Mouse (Mus musculus) cerebellum, adult 18-20 months (tissue): ENCODE results near the gene Fgfr2.

Experiments
- DNase-seq, 2 experiments: peaks; one replicate each; pipeline ENCODE4 v3.0.0; 2021

The Fgfr2 gene

GRCm38 (mm10) chr7:132654412-132654811 lies 468.7 kb downstream of the Fgfr2 start:
- DNase-seq = no peak

- DNase-seq = no peak
These were observed 476.6 kb downstream of the Fgfr2 start for GRCm38 (mm10) chr7:132646514-132646913.

GRCm38 (mm10) chr7:132644605-132645279 lies 478.4 kb downstream of the Fgfr2 start:
- DNase-seq = no peak

- DNase-seq = no peak
These were observed 481.5 kb downstream of the Fgfr2 start for GRCm38 (mm10) chr7:132641606-132642005.

GRCm38 (mm10) chr7:132640946-132641345 lies 482.2 kb downstream of the Fgfr2 start:
- peak; percentile 24 to 40 for DNase-seq

- peak; percentile 58 to 62 for DNase-seq
These were observed 484.6 kb downstream of the Fgfr2 start for GRCm38 (mm10) chr7:132638446-132639087.

GRCm38 (mm10) chr7:132637292-132637691 lies 485.9 kb downstream of the Fgfr2 start:
- DNase-seq = no peak

- peak in 1 of 2 experiments; percentile 29 for DNase-seq
These were observed 491.8 kb downstream of the Fgfr2 start for GRCm38 (mm10) chr7:132631313-132631712.

- DNase-seq = no peak
These were observed 495.7 kb downstream of the Fgfr2 start for GRCm38 (mm10) chr7:132627448-132627847.

- no peak for DNase-seq
These were observed 497.0 kb downstream of the Fgfr2 start for GRCm38 (mm10) chr7:132626174-132626573.

- no peak for DNase-seq
These were observed 499.0 kb downstream of the Fgfr2 start for GRCm38 (mm10) chr7:132624161-132624560.

GRCm38 (mm10) chr7:132619975-132620918 lies 502.9 kb downstream of the Fgfr2 start:
- DNase-seq = no peak

- no peak for DNase-seq
These were observed 503.6 kb downstream of the Fgfr2 start for GRCm38 (mm10) chr7:132619549-132619948.

GRCm38 (mm10) chr7:132617021-132617564 lies 506.1 kb downstream of the Fgfr2 start:
- no peak for DNase-seq

- DNase-seq = no peak
These were observed 506.8 kb downstream of the Fgfr2 start for GRCm38 (mm10) chr7:132616391-132616790.

GRCm38 (mm10) chr7:132615346-132615745 lies 507.8 kb downstream of the Fgfr2 start:
- DNase-seq = no peak

GRCm38 (mm10) chr7:132611530-132611929 lies 511.6 kb downstream of the Fgfr2 start:
- no peak for DNase-seq

GRCm38 (mm10) chr7:132610468-132611318 lies 512.5 kb downstream of the Fgfr2 start, which contains the start of gene Lhpp:
Gene Lhpp (plus strand): TSS chr7:132610638.
- peak; percentile 66 to 70 for DNase-seq

GRCm38 (mm10) chr7:132608316-132609020 lies 514.7 kb downstream of the Fgfr2 start:
- peak in 1 of 2 experiments; percentile 13 for DNase-seq

- DNase-seq = no peak
These were observed 517.5 kb downstream of the Fgfr2 start for GRCm38 (mm10) chr7:132605689-132606088.

- DNase-seq = no peak
These were observed 518.4 kb downstream of the Fgfr2 start for GRCm38 (mm10) chr7:132604720-132605119.
